Mouse (Mus musculus): ENCODE measurements around the gene Tmem40. TPM values are rescaled to one million over a fixed set of nuclear protein-coding genes. Genes with fewer than 3 reads are reported as not detected.

Gene Tmem40
- polyA plus RNA-seq, 1 experiment = not detected

DNA sequence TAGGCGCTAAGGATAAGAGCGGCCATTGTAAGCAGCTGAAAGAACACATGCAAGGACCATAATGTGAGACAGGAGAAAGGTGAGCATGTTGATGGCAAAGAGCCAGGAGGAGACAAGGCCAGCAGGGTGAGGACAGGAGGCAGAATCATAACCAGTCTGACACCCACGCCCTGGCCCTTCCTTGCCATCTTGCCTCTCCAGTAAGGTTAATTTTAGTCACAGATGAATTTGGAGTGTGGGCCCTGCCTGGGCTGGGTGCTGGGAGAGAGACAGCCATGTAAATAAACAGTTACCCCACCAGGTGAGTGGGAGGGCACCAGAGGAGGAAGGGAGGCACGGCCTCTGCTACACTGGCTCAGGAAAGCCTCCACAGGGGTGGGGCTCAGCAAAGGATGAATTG is 81.1 kb downstream of the Tmem40 start:
- no peak overlapping the region for H3K27ac ChIP-seq (ENCODE audit: insufficient read depth, low read depth, low read length)
- H3K4me3 ChIP-seq (ENCODE audit: insufficient read depth, low read length) = no peak overlapping the region
- peaks cover 4% of the 10 kb centered on the region; the same call in 1 of the 2 replicates for H3K4me1 ChIP-seq (ENCODE audit: control insufficient read depth, insufficient read depth, low read length)
- TF ChIP-seq POLR2A (IDR thresholded peaks at IDR 0.05; ENCODE audit: borderline replicate concordance, low read depth, low read length) (no peak), CTCF (IDR thresholded peaks at IDR 0.05; ENCODE audit: low read depth, low read length) (no peak)

Other genes with a start within 250 kb of the Tmem40 start
- gene Tsen2, start 217.7 kb downstream of the Tmem40 start, polyA plus RNA-seq (2012; ENCODE audit: insufficient read depth, insufficient read length, missing spikeins) = 6.0 and 6.5 TPM in 2 replicates
- not detected in 2 replicates for gene Mkrn2os, start 169.8 kb downstream of the Tmem40 start, polyA plus RNA-seq (2012; ENCODE audit: insufficient read depth, insufficient read length, missing spikeins)
- gene Mkrn2, start 160.5 kb downstream of the Tmem40 start, polyA plus RNA-seq (2012; ENCODE audit: insufficient read depth, insufficient read length, missing spikeins) = 13.4 and 15.6 TPM in 2 replicates
- gene Raf1, start 85.8 kb downstream of the Tmem40 start, polyA plus RNA-seq (2012; ENCODE audit: insufficient read depth, insufficient read length, missing spikeins) = 89.1 and 89.4 TPM in 2 replicates
- gene Cand2, start 12.1 kb upstream of the Tmem40 start, polyA plus RNA-seq (2012; ENCODE audit: insufficient read depth, insufficient read length, missing spikeins) = 0.39 and 0.40 TPM in 2 replicates
- 2,269 and 2,339 TPM in 2 replicates for gene Rpl32, start 46.3 kb upstream of the Tmem40 start, polyA plus RNA-seq (2012; ENCODE audit: insufficient read depth, insufficient read length, missing spikeins)
- gene Efcab12, start 76.0 kb upstream of the Tmem40 start, polyA plus RNA-seq (2012; ENCODE audit: insufficient read depth, insufficient read length, missing spikeins) = 0.31 and 0.32 TPM in 2 replicates
- 12.0 and 13.8 TPM in 2 replicates for gene Mbd4, start 91.0 kb upstream of the Tmem40 start, polyA plus RNA-seq (2012; ENCODE audit: insufficient read depth, insufficient read length, missing spikeins)
- gene Ift122, start 91.1 kb upstream of the Tmem40 start, polyA plus RNA-seq (2012; ENCODE audit: insufficient read depth, insufficient read length, missing spikeins) = 6.0 and 9.3 TPM in 2 replicates
- gene Rho, start 169.3 kb upstream of the Tmem40 start, polyA plus RNA-seq (2012; ENCODE audit: insufficient read depth, insufficient read length, missing spikeins) = not detected in 2 replicates
- gene H1foo, start 182.5 kb upstream of the Tmem40 start, polyA plus RNA-seq (2012; ENCODE audit: insufficient read depth, insufficient read length, missing spikeins) = not detected in 2 replicates
- gene Plxnd1, start 232.6 kb upstream of the Tmem40 start, polyA plus RNA-seq (2012; ENCODE audit: insufficient read depth, insufficient read length, missing spikeins) = 205 and 222 TPM in 2 replicates

All from bone marrow macrophage, adult 2 months (primary cell).